25 mouse cellular contexts compared by ENCODE assay signal in the genomic region with DNA sequence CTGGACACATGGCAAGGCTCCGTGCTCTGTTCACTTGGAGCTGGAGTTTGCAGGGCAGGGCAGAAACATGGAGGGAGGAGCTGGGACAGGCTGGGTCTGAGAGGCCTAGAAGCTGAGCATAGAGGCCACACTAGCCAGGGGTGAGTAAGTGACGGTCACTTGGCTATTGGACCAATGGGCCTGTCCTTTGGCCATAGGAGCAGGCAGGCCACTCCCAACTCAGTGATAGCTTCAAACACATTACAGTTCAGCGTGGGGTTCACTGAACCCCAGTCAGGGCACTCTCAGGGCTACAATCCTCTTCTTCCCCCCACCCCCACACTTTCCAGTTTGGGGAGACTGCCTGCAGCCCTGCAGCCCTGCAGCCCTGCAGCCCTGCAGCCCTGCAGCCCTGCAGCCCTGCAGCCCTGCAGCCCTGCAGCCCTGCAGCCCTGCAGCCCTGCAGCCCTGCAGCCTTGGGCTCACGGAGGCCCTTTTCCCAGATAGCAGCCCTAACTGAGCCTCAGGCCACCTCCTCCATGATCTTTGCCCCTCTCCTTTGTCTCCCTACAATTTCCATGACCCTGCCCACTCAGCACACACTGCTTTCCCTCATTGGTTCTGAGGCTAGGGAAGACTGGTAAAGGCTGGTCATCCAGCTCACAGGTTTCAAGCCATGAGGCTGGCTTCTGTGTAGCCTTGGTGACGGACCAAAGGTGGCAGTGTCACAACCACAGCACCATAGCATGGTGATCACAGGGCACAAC.
DNase-seq lines count a peak whose midpoint lies in the region; ATAC-seq and TF ChIP-seq lines count a peak whose summit lies in the region.
"Had no signal": no experiment of that assay in that cellular context is flagged by ENCODE, and none has a peak within 500 bp of the region (broad histone marks: within the 10 kb centered on the region; RNA-seq: fewer than 3 reads in every experiment).

No protein-coding gene starts in this region.

- no peak overlapping the region for H3K4me2 ChIP-seq in midbrain, embryonic 15.5 days
- peak overlapping the region; percentile 17; the same call in 1 of the 2 replicates for H3K4me2 ChIP-seq in intestine, postnatal 0 days (replicated peaks; ENCODE audit: low read depth)
- no peak overlapping the region for H3K4me2 ChIP-seq in liver, postnatal 0 days (ENCODE audit: low read depth, low read length)
- H3K4me2 ChIP-seq: forebrain, embryonic 12.5 days; limb, embryonic 13.5 days; lung, embryonic 14.5 days; neural tube, embryonic 13.5 days had no signal

- no peak for TF ChIP-seq EP300 in liver, postnatal 0 days (IDR thresholded peaks at IDR 0.05; ENCODE audit: low read depth)

- no peaks in the 10 kb centered on the region for H3K36me3 ChIP-seq in midbrain, embryonic 10.5 days
- no peaks in the 10 kb centered on the region for H3K36me3 ChIP-seq in midbrain, embryonic 15.5 days (replicated peaks)
- no peaks in the 10 kb centered on the region for H3K36me3 ChIP-seq in intestine, postnatal 0 days (ENCODE audit: control insufficient read depth, insufficient read depth)
- no peaks in the 10 kb centered on the region for H3K36me3 ChIP-seq in liver, postnatal 0 days (replicated peaks; ENCODE audit: insufficient read depth, low read length)
- H3K36me3 ChIP-seq: forebrain, embryonic 12.5 days; G1E; limb, embryonic 13.5 days; neural tube, embryonic 13.5 days had no signal

- H3K27me3 ChIP-seq in midbrain, embryonic 10.5 days (ENCODE audit: low read depth, poor library complexity, severe bottlenecking) = no peaks in the 10 kb centered on the region; the same call in 1 of the 2 replicates
- H3K27me3 ChIP-seq in midbrain, embryonic 15.5 days (replicated peaks) = no peaks in the 10 kb centered on the region
- no peaks in the 10 kb centered on the region for H3K27me3 ChIP-seq in intestine, postnatal 0 days (replicated peaks; ENCODE audit: control insufficient read depth, insufficient read depth, low read length)
- no peaks in the 10 kb centered on the region for H3K27me3 ChIP-seq in liver, postnatal 0 days (ENCODE audit: insufficient read depth, low read length)
- H3K27me3 ChIP-seq: limb, embryonic 13.5 days had no signal

- TF ChIP-seq CTCF in intestine, postnatal 0 days (IDR thresholded peaks at IDR 0.05; ENCODE audit: low read depth) = 0 out of 2 replicates have a peak, but pooled peaks have one; percentile 6
- no peak for TF ChIP-seq CTCF in liver, postnatal 0 days (IDR thresholded peaks at IDR 0.05; ENCODE audit: low read depth)

- WGBS in midbrain, embryonic 10.5 days = 69% methylated on average over 5 of the region's 5 CpGs
- WGBS in midbrain, embryonic 15.5 days = 72% methylated on average over 5 of the region's 5 CpGs
- WGBS in intestine, postnatal 0 days = 52% methylated on average over 5 of the region's 5 CpGs
- WGBS in liver, postnatal 0 days (ENCODE audit: insufficient replicate concordance) = 65% methylated on average over 5 of the region's 5 CpGs

- peaks cover 35% of the 10 kb centered on the region for H3K4me1 ChIP-seq in midbrain, embryonic 10.5 days
- H3K4me1 ChIP-seq in midbrain, embryonic 15.5 days = no peaks in the 10 kb centered on the region; the same call in 1 of the 2 replicates
- H3K4me1 ChIP-seq in intestine, postnatal 0 days (replicated peaks; ENCODE audit: control insufficient read depth, insufficient read depth, low read length) = peaks cover 11% of the 10 kb centered on the region; the same call in 1 of the 2 replicates
- H3K4me1 ChIP-seq in liver, postnatal 0 days (ENCODE audit: insufficient read depth) = no peaks in the 10 kb centered on the region
- H3K4me1 ChIP-seq: limb, embryonic 13.5 days; neural tube, embryonic 13.5 days had no signal

- ATAC-seq in midbrain, embryonic 15.5 days (replicated peaks) = no peak
- ATAC-seq in intestine, postnatal 0 days = peak; percentile 88
- no peak for ATAC-seq in liver, postnatal 0 days
- ATAC-seq: hindbrain, embryonic 16.5 days had no signal

- no peak overlapping the region for H3K9ac ChIP-seq in midbrain, embryonic 15.5 days
- H3K9ac ChIP-seq in intestine, postnatal 0 days (ENCODE audit: low read depth, low read length) = no peak overlapping the region
- H3K9ac ChIP-seq in liver, postnatal 0 days (replicated peaks) = no peak overlapping the region
- H3K9ac ChIP-seq: forebrain, embryonic 12.5 days; limb, embryonic 13.5 days; lung, embryonic 14.5 days; neural tube, embryonic 13.5 days had no signal

- H3K9me3 ChIP-seq in midbrain, embryonic 10.5 days (replicated peaks) = no peaks in the 10 kb centered on the region
- H3K9me3 ChIP-seq in midbrain, embryonic 15.5 days = no peaks in the 10 kb centered on the region
- H3K9me3 ChIP-seq in intestine, postnatal 0 days (ENCODE audit: control insufficient read depth) = no peaks in the 10 kb centered on the region
- no peaks in the 10 kb centered on the region for H3K9me3 ChIP-seq in liver, postnatal 0 days (ENCODE audit: low read length)
- H3K9me3 ChIP-seq: forebrain, embryonic 12.5 days; limb, embryonic 13.5 days; neural tube, embryonic 13.5 days had no signal

- H3K4me3 ChIP-seq in midbrain, embryonic 10.5 days = no peak overlapping the region
- no peak overlapping the region for H3K4me3 ChIP-seq in midbrain, embryonic 15.5 days
- H3K4me3 ChIP-seq in intestine, postnatal 0 days (ENCODE audit: low read depth, low read length) = no peak overlapping the region
- no peak overlapping the region for H3K4me3 ChIP-seq in liver, postnatal 0 days (ENCODE audit: low read depth, low read length)
- H3K4me3 ChIP-seq: erythroblast, embryonic 14.5 days; forebrain, embryonic 12.5 days; layer of hippocampus, adult 2 months; left cerebral cortex, adult 2 months; limb, embryonic 13.5 days; neural tube, embryonic 13.5 days had no signal

- DNase-seq in embryo, embryonic 10.5 days (ENCODE audit: low spot score) = peak; percentile 14
- DNase-seq in embryo, embryonic 11 days = no peak
- no peak for DNase-seq in midbrain, embryonic 10.5 days (ENCODE audit: low spot score)
- DNase-seq in liver, postnatal 0 days = no peak
- no peak for DNase-seq in thymus, postnatal 10 days (ENCODE audit: low spot score in 2 of 2)
- DNase-seq: adrenal gland, adult 8-10 months; cerebellum, adult 2 months; cerebellum, postnatal 14 days; gastrocnemius, postnatal 10 days; heart, postnatal 14 days; kidney, adult 11 months; kidney, postnatal 25 days; lung, embryonic 14.5 days; lung, postnatal 14 days; thymus, postnatal 25 days had no signal

- 0 out of 2 replicates have a peak overlapping the region, but pooled peaks have one; percentile 38 for H3K27ac ChIP-seq in midbrain, embryonic 10.5 days (replicated peaks)
- H3K27ac ChIP-seq in midbrain, embryonic 15.5 days = no peak overlapping the region
- no peak overlapping the region for H3K27ac ChIP-seq in intestine, postnatal 0 days (ENCODE audit: low read depth, low read length)
- peak overlapping the region; percentile 44; the same call in 1 of the 2 replicates for H3K27ac ChIP-seq in liver, postnatal 0 days (ENCODE audit: low read depth)
- H3K27ac ChIP-seq: forebrain, embryonic 12.5 days; layer of hippocampus, adult 2 months; left cerebral cortex, adult 2 months; limb, embryonic 13.5 days; neural tube, embryonic 13.5 days had no signal

Comparison
In these comparisons a context has a peak if more than half of its experiments do, and no peak if none do; other contexts are left out.
1. H3K27ac ChIP-seq: peak in midbrain, embryonic 10.5 days (single experiment) and liver, postnatal 0 days (single experiment); none in midbrain, embryonic 15.5 days (single experiment) and intestine, postnatal 0 days (single experiment).